9 mouse cellular contexts compared by ENCODE assay signal in genomic region chr1:138550184-138550583, GRCm38 (mm10).
DNase-seq lines count a peak whose midpoint lies in the region; ATAC-seq lines count a peak whose summit lies in the region.
"Had no signal": no experiment of that assay in that cellular context is flagged by ENCODE, and none has a peak within 500 bp of the region (broad histone marks: within the 10 kb centered on the region; RNA-seq: fewer than 3 reads in every experiment).

No protein-coding gene starts in this region.

- no peak overlapping the region for H3K9ac ChIP-seq in forebrain, embryonic 16.5 days (replicated peaks; ENCODE audit: low read depth, low read length)
- H3K9ac ChIP-seq in midbrain, embryonic 16.5 days (ENCODE audit: low read depth, low read length) = no peak overlapping the region

- H3K4me3 ChIP-seq in forebrain, embryonic 16.5 days (replicated peaks; ENCODE audit: low read length) = no peak overlapping the region
- no peak overlapping the region for H3K4me3 ChIP-seq in midbrain, embryonic 16.5 days (ENCODE audit: low read depth, low read length)

- H3K36me3 ChIP-seq in forebrain, embryonic 16.5 days (ENCODE audit: control insufficient read depth, insufficient read depth) = no peaks in the 10 kb centered on the region
- H3K36me3 ChIP-seq in midbrain, embryonic 16.5 days (ENCODE audit: control insufficient read depth, insufficient read depth, low read length) = no peaks in the 10 kb centered on the region

- H3K4me2 ChIP-seq in forebrain, embryonic 16.5 days (ENCODE audit: low read length) = no peak overlapping the region
- H3K4me2 ChIP-seq in midbrain, embryonic 16.5 days (ENCODE audit: low read length) = no peak overlapping the region

- WGBS in forebrain, embryonic 16.5 days = 53% methylated on average over 6 of the region's 6 CpGs
- 49% methylated on average over 6 of the region's 6 CpGs for WGBS in midbrain, embryonic 16.5 days

- no peak overlapping the region for H3K27ac ChIP-seq in forebrain, embryonic 16.5 days (ENCODE audit: low read length)
- H3K27ac ChIP-seq in midbrain, embryonic 16.5 days (ENCODE audit: low read length) = no peak overlapping the region

- intact Hi-C loops in heart, postnatal 36 days (cut with DNase I) = loop anchor here (10.0 kb wide), 1 partner anchor 205 kb away; no protein-coding TSS in a partner anchor

- no peaks in the 10 kb centered on the region for H3K27me3 ChIP-seq in forebrain, embryonic 16.5 days (replicated peaks; ENCODE audit: control insufficient read depth, insufficient read depth, low read length)
- H3K27me3 ChIP-seq in midbrain, embryonic 16.5 days (ENCODE audit: control insufficient read depth, insufficient read depth, low read depth, low read length) = no peaks in the 10 kb centered on the region

- peak; percentile 35 for DNase-seq in adrenal gland, adult 2 months
- DNase-seq in adrenal gland, postnatal 4 days (ENCODE audit: low spot score in 2 of 2) = no peak
- DNase-seq in adrenal gland, postnatal 36 days = peak; percentile 23 to 24
- DNase-seq in heart, postnatal 36 days = peak; percentile 46 to 61
- DNase-seq in lung, postnatal 36 days = peak; percentile 48
- no peak for DNase-seq in ovary, postnatal 10 days (ENCODE audit: low spot score)
- DNase-seq: cerebellum, adult 9-10 months had no signal

- H3K4me1 ChIP-seq in forebrain, embryonic 16.5 days (replicated peaks; ENCODE audit: control insufficient read depth, insufficient read depth, low read length) = peaks cover 9% of the 10 kb centered on the region; the same call in 1 of the 2 replicates
- H3K4me1 ChIP-seq in midbrain, embryonic 16.5 days (ENCODE audit: control insufficient read depth, insufficient read depth, low read length) = peaks cover 9% of the 10 kb centered on the region

- no peak for ATAC-seq in forebrain, embryonic 16.5 days
- ATAC-seq in midbrain, embryonic 16.5 days = no peak

- no peaks in the 10 kb centered on the region for H3K9me3 ChIP-seq in forebrain, embryonic 16.5 days (ENCODE audit: control insufficient read depth, low read length)
- no peaks in the 10 kb centered on the region for H3K9me3 ChIP-seq in midbrain, embryonic 16.5 days (replicated peaks; ENCODE audit: control insufficient read depth, low read length, poor library complexity, severe bottlenecking)

Comparison
In these comparisons a context has a peak if more than half of its experiments do, and no peak if none do; other contexts are left out.
1. DNase-seq: peak in adrenal gland, adult 2 months (single experiment), adrenal gland, postnatal 36 days (2 of 2), heart, postnatal 36 days (2 of 2) and lung, postnatal 36 days (single experiment); none in adrenal gland, postnatal 4 days (0 of 2) and ovary, postnatal 10 days (single experiment).